18 mouse cellular contexts compared by ENCODE assay signal in the genomic region with DNA sequence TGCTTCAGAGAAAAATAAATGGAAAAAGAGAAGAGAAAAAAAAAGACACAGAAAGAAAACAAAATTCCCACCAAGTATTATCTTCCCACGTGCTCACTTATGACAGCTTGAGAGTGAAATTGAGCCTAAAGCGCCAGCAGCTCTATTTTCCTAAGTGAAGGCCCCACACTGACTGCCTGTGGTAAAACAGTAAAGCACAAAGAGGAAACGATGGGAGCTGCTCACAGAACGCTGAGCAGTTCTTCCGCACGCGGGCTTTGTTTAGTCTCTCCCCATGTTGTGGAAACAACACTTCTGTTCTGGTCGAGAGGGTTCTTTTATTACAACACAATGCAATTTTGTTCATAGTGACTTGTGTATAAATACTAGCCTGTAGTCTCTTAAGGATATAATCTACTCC.
DNase-seq lines count a peak whose midpoint lies in the region; ATAC-seq lines count a peak whose summit lies in the region.
"Had no signal": no experiment of that assay in that cellular context is flagged by ENCODE, and none has a peak within 500 bp of the region (broad histone marks: within the 10 kb centered on the region; RNA-seq: fewer than 3 reads in every experiment).

No protein-coding gene starts in this region.

- no peaks in the 10 kb centered on the region for H3K4me1 ChIP-seq in embryonic facial prominence, embryonic 11.5 days (ENCODE audit: control insufficient read depth, insufficient read depth, low read length)
- no peaks in the 10 kb centered on the region for H3K4me1 ChIP-seq in embryonic facial prominence, embryonic 10.5 days
- H3K4me1 ChIP-seq in hindbrain, embryonic 16.5 days (ENCODE audit: control insufficient read depth, insufficient read depth, low read depth, low read length) = no peaks in the 10 kb centered on the region
- H3K4me1 ChIP-seq in hindbrain, embryonic 10.5 days (replicated peaks) = 0 out of 2 replicates have a peak, but pooled peaks cover 3% of the 10 kb centered on the region
- H3K4me1 ChIP-seq: embryonic facial prominence, embryonic 13.5 days; heart, embryonic 10.5 days; lung, embryonic 15.5 days; neural tube, embryonic 13.5 days had no signal

- no peak overlapping the region for H3K4me3 ChIP-seq in embryonic facial prominence, embryonic 11.5 days (ENCODE audit: low read depth, low read length)
- H3K4me3 ChIP-seq in embryonic facial prominence, embryonic 10.5 days = no peak overlapping the region
- no peak overlapping the region for H3K4me3 ChIP-seq in hindbrain, embryonic 16.5 days (ENCODE audit: low read length)
- H3K4me3 ChIP-seq in hindbrain, embryonic 10.5 days = no peak overlapping the region
- H3K4me3 ChIP-seq: embryonic facial prominence, embryonic 13.5 days; heart, embryonic 10.5 days; lung, embryonic 15.5 days; neural tube, embryonic 13.5 days had no signal

- no peaks in the 10 kb centered on the region for H3K9me3 ChIP-seq in embryonic facial prominence, embryonic 11.5 days (replicated peaks; ENCODE audit: control insufficient read depth, low read length)
- no peaks in the 10 kb centered on the region for H3K9me3 ChIP-seq in embryonic facial prominence, embryonic 10.5 days
- H3K9me3 ChIP-seq in hindbrain, embryonic 16.5 days (ENCODE audit: control insufficient read depth, low read length) = no peaks in the 10 kb centered on the region
- H3K9me3 ChIP-seq in hindbrain, embryonic 10.5 days = no peaks in the 10 kb centered on the region
- H3K9me3 ChIP-seq: embryonic facial prominence, embryonic 13.5 days; heart, embryonic 10.5 days; lung, embryonic 15.5 days; neural tube, embryonic 13.5 days had no signal

- H3K27me3 ChIP-seq in embryonic facial prominence, embryonic 11.5 days (ENCODE audit: control insufficient read depth, insufficient read depth, low read length) = no peaks in the 10 kb centered on the region
- no peaks in the 10 kb centered on the region for H3K27me3 ChIP-seq in embryonic facial prominence, embryonic 10.5 days (replicated peaks; ENCODE audit: low read depth, poor library complexity, severe bottlenecking)
- no peaks in the 10 kb centered on the region for H3K27me3 ChIP-seq in hindbrain, embryonic 16.5 days (replicated peaks; ENCODE audit: control insufficient read depth, insufficient read depth, low read length)
- H3K27me3 ChIP-seq in hindbrain, embryonic 10.5 days (ENCODE audit: insufficient read depth, poor library complexity, severe bottlenecking) = no peaks in the 10 kb centered on the region
- H3K27me3 ChIP-seq: embryonic facial prominence, embryonic 13.5 days; lung, embryonic 15.5 days; neural tube, embryonic 13.5 days had no signal

- H3K4me2 ChIP-seq in embryonic facial prominence, embryonic 11.5 days (ENCODE audit: low read depth, low read length) = no peak overlapping the region
- H3K4me2 ChIP-seq in hindbrain, embryonic 16.5 days (ENCODE audit: low read length) = no peak overlapping the region
- H3K4me2 ChIP-seq: embryonic facial prominence, embryonic 13.5 days; liver, embryonic 11.5 days; lung, embryonic 15.5 days; neural tube, embryonic 13.5 days had no signal

- H3K36me3 ChIP-seq in embryonic facial prominence, embryonic 11.5 days (replicated peaks; ENCODE audit: control insufficient read depth, insufficient read depth, low read depth, low read length) = no peaks in the 10 kb centered on the region
- H3K36me3 ChIP-seq in embryonic facial prominence, embryonic 10.5 days (replicated peaks) = no peaks in the 10 kb centered on the region
- H3K36me3 ChIP-seq in hindbrain, embryonic 16.5 days (ENCODE audit: control insufficient read depth, insufficient read depth, low read length) = no peaks in the 10 kb centered on the region
- no peaks in the 10 kb centered on the region for H3K36me3 ChIP-seq in hindbrain, embryonic 10.5 days
- H3K36me3 ChIP-seq: embryonic facial prominence, embryonic 13.5 days; heart, embryonic 10.5 days; lung, embryonic 15.5 days; neural tube, embryonic 13.5 days had no signal

- no peak for ATAC-seq in embryonic facial prominence, embryonic 11.5 days (replicated peaks; ENCODE audit: insufficient number of reproducible peaks, low FRiP score, low TSS enrichment, low read depth)
- peak; percentile 52 for ATAC-seq in hindbrain, embryonic 16.5 days

- H3K9ac ChIP-seq in embryonic facial prominence, embryonic 11.5 days (replicated peaks; ENCODE audit: low read length) = no peak overlapping the region
- H3K9ac ChIP-seq in hindbrain, embryonic 16.5 days (ENCODE audit: low read depth, low read length) = no peak overlapping the region
- H3K9ac ChIP-seq: embryonic facial prominence, embryonic 13.5 days; lung, embryonic 15.5 days; neural tube, embryonic 13.5 days had no signal

- WGBS in embryonic facial prominence, embryonic 11.5 days = 47% methylated on average over 8 of the region's 8 CpGs
- 52% methylated on average over 8 of the region's 8 CpGs for WGBS in embryonic facial prominence, embryonic 10.5 days
- 15% methylated on average over 8 of the region's 8 CpGs for WGBS in hindbrain, embryonic 16.5 days
- 30% methylated on average over 8 of the region's 8 CpGs for WGBS in hindbrain, embryonic 10.5 days

- no peak overlapping the region for H3K27ac ChIP-seq in embryonic facial prominence, embryonic 11.5 days (replicated peaks; ENCODE audit: low read depth, low read length)
- H3K27ac ChIP-seq in embryonic facial prominence, embryonic 10.5 days (replicated peaks) = no peak overlapping the region
- H3K27ac ChIP-seq in hindbrain, embryonic 16.5 days (ENCODE audit: low read depth, low read length) = no peak overlapping the region
- H3K27ac ChIP-seq in hindbrain, embryonic 10.5 days = no peak overlapping the region
- H3K27ac ChIP-seq: embryonic facial prominence, embryonic 13.5 days; heart, embryonic 10.5 days; kidney, postnatal 0 days; lung, embryonic 15.5 days; neural tube, embryonic 13.5 days; stomach, postnatal 0 days had no signal

- DNase-seq in embryonic facial prominence, embryonic 11.5 days (ENCODE audit: low spot score) = peak; percentile 4
- no peak for DNase-seq in embryonic facial prominence, embryonic 10.5 days (ENCODE audit: low spot score)
- no peak for DNase-seq in hindbrain, embryonic 10.5 days (ENCODE audit: low spot score)
- DNase-seq in retina, postnatal 1 day = peak; percentile 32
- no peak for DNase-seq in retina, embryonic 14.5 days (ENCODE audit: low spot score)
- no peak for DNase-seq in thymus, adult 18-20 months
- no peak for DNase-seq in ovary, postnatal 36 days (ENCODE audit: low spot score)
- DNase-seq: adrenal gland, adult 8-10 months; cerebellum, adult 9-10 months; kidney, adult 11 months had no signal

Comparison
In these comparisons a context has a peak if more than half of its experiments do, and no peak if none do; other contexts are left out.
1. DNase-seq: peak in embryonic facial prominence, embryonic 11.5 days (single experiment) and retina, postnatal 1 day (single experiment); none in embryonic facial prominence, embryonic 10.5 days (single experiment), hindbrain, embryonic 10.5 days (single experiment), retina, embryonic 14.5 days (single experiment), thymus, adult 18-20 months (0 of 2) and ovary, postnatal 36 days (single experiment).